Mouse (Mus musculus) left cerebral cortex, postnatal 25 days (tissue): ENCODE measurements around the gene Olfr553. TPM values are rescaled to one million over a fixed set of nuclear protein-coding genes. Genes with fewer than 3 reads are reported as not detected.
"Not testable (repeated sequence)": the region's sequence is repeated elsewhere in the genome, so short reads cannot be mapped to it uniquely, and the experiment has no call there.

Source experiments
- DNase-seq, 2 experiments: peaks; one replicate each; pipeline ENCODE4 v3.0.0; 2022; ENCODE audit warnings: low spot score in 2 of 2, mixed read lengths in 1 of 2
- intact Hi-C: fragments of 180-260 bp; cut with DNase I; formaldehyde crosslinking; loops from one replicate; pipeline ENCODE4 v1.15.1; 2025
- total RNA-seq, 2 experiments: library from RNA; stranded (reverse); gene quantifications; 2 replicates each; pipeline ENCODE4 v1.2.3; 2021

Gene Olfr553
- not detected for total RNA-seq

DNA sequence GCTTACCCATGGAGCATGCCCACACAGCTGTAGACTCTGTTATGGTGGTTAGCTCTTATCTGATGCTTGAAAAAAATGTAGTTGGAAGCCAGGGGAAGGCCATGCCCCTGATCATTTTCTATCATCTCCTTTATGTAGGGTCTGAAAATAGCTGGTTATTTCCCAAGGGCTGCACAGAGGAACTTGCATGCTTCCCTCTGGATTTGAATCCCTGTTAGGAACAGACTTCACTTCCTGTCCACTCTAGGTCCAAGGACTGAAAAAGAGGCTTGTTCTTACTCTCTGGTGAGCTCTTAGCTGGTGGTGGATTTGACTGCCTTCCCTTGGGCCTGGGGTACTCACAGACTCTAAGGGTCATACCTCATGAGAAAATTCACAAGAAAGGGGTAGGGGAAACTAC, at the start of gene Olfr553:
Olfr553 (minus strand) TSS at position 101 of the 400 bp plus-strand sequence.
- DNase-seq = no peak
- intact Hi-C loops = no loop called here

DNA sequence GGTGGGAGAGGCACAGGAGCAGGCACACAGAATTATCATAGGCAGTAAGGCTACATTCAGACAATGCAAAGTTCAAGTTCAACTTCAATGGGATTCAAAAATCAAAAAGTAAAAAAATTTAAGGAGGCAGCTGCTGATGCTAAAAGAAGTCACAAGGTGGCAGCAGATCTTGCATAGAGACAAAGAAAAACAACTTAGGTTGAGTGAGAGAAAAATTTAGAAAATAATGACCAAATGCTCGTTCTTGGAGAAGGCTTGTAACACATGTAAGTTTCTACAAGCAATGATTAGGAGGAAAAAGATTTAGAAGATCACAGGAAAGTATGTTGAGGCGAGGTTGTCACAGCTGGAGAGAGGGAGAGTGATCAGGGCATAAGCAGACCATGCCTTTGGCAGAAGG, 47.4 kb upstream of the Olfr553 start:
- peak in 1 of 2 experiments; percentile 31 for DNase-seq
- intact Hi-C loops = loop anchor here (2.0 to 10.0 kb wide), 2 partner anchors 257 to 1209 kb away; no protein-coding TSS in a partner anchor

DNA sequence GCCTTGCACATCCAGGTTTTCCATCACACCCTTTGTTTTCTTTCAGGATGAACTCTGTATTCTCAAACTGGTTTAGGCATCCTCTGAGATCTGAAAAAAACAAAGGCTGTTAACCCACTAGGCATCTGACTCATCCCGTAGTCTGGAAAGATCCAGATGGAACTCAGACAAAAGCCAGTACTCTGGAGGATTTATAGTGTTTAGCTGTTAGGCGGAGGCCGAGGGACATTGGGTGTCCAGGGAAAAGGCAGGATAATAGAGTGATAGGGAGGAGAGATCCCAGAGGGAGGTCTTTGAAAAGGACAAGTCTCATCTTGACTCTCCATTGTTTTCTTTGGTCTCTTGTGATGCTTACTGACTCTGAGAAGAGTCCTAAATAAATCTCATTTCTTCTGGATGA, 46.6 kb upstream of the Olfr553 start, which contains the start of gene Olfr556:
Olfr556 (plus strand) TSS at position 301 of the 400 bp plus-strand sequence.
- no peak for DNase-seq

DNA sequence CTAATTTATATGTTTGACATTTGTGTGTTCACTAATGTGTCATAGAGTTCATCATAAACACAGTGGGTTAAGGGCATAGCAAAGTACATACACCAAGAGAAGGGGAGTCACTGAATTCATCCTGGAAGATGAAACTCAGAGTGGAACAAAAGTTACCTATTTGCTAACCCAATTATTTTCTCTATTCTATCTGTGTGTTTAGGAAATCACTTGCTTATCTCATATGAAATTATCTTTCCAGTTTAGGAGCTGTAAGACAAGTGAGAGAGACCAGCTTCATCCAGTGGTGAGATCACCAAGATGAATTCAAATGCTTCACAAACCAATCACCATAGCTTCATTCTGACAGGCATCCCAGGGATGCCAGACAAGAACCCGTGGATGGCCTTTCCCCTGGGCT, 40.5 kb upstream of the Olfr553 start, which contains the start of gene Olfr555:
Olfr555 (plus strand) TSS at position 301 of the 400 bp plus-strand sequence.
- intact Hi-C loops = no loop called here
- DNase-seq = no peak

More for the DNA sequence above, 46.6 kb upstream of the Olfr553 start, which contains the start of gene Olfr556:
- intact Hi-C loops = loop anchor here (2.0 to 10.0 kb wide), 2 partner anchors 258 to 1210 kb away; no protein-coding TSS in a partner anchor

DNA sequence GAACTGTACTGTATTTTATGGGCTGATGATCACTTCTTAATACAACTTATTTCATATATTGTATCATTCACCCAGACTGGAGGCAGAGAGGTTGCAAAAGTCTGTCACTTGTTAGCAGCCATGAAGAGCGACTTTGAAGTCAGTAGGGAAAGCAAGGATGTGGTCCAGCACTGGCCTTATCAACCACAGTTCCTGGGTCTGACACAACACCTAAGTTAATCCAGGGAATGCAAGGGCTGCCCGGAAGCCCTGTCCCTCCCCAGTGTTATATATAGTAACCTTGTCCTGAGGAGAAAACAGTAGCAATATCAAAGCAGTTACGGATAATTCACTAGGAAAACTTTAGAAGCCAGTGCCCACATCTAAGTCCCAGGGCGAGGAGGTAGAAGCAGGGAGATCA, 26.9 kb upstream of the Olfr553 start:
- intact Hi-C loops, DNase-seq: not testable (repeated sequence)

DNA sequence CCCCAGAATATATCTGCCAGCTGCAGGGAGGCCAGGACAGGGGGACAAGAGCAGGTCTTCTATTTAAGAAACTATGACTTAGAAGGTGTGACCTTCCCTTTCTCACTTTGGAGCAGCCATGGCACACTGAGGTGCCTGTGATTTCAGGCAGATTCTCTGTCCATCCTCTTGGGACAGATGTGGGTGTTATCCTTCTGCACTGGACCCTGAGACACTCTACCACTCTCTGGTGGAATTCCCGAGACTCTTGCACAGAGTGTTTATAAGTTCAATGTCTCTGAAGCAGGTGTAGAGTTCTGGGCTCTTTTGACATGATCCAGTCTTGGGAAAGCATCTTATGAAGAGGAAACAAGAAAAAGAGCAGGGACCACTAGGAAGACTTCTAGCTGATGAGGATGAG, 20.1 kb upstream of the Olfr553 start, which contains the start of gene Olfr554:
Olfr554 (plus strand) TSS at position 301 of the 400 bp plus-strand sequence.
- no peak for DNase-seq
- intact Hi-C loops = no loop called here

DNA sequence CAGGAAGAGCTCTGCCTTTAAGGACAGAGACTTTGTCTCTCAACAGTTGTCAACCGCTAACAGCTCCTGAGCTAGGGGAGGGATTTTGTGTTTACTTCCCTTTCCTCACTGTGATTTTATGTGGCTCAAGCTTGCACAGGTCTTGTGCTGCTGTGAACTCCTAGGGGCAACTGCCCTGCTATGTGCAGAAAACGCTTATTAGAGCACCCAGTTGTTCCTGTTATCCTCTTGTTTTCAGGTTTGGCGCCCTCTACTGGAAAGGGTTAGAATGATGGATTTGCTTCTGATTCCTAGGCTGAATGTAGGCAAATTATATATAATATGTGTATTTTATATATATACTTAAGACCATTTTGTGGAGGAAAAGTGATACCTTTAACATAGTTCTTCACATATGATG, 18.6 kb upstream of the Olfr553 start:
- DNase-seq = peak; percentile 20 to 21
- intact Hi-C loops = loop anchor here (1.0 kb wide), 1 partner anchor 123 kb away; no protein-coding TSS in a partner anchor

DNA sequence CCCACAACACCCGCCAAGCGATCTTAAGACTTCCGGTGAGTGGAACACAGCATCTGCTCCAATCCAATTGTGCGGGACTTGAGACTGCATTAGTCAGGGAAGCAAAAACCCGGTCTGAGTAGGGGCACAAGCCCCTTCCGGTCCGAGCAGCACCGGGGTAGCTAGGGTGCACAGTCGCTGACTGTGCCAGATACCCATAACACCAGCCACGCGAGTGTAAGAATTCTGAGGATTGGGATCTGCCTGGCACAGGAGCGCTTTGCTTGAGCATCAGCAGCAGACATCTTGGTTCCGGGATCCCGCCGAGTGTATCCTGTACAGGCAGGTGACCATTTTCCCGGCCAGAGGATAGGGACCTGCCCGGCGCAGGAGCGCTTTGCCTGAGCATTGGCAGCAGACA, 2.4 kb upstream of the Olfr553 start:
- intact Hi-C loops = not testable (repeated sequence)

DNA sequence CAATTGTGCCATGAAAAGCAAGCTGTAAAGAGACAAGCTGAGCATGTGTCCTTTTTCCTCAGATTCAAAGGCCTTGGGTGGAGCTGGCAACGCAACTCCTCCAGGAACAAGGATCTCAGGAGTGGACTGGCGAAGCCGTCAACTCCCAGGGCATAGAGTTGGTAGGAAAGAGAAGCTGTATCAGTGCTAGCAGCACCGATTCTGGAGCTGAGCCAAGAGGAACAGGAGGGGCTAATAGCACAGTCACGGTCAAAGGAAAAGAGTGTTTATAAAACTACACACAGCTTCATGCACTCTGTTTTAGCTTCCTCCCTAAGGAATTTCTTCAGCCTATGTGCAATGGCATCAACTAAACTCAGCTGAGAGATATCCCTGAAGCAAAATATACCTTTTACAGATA, 1.6 kb upstream of the Olfr553 start:
- intact Hi-C loops = no loop called here
- no peak for DNase-seq

More for the DNA sequence above, 2.4 kb upstream of the Olfr553 start:
- DNase-seq = not testable (repeated sequence)

DNA sequence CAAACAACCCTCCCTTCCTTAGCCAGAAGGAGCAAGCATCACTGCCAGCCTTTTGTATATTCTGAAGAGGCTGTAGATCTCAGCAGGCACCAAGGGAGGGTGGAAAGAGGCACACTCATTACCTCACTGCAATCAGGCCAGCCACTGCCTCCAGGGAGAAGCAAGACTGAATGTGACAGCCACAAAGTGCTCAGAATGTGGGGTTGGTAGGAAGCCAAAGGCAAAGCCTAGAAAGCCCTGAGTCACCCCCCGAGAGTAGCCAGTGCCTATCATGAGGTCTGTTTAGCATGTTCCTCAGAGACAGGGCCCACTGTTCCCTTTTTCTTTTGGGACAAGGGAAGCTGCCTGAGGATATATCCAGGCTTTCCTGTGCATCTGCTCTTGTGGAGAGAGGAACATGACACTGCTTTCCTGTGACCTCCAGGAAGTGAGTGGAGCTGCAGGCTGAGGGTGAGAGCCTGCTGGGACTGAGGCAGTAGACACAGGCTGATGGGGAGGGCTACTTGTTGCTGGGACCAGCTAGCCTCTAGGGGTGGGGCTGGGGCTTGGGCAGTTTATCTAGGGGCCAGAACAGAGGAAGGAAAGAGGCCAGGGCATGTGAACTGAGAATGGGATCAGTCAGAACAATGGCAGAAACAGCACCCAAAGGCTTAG, 20.5 kb downstream of the Olfr553 start, which contains the start of gene Olfr552:
Olfr552 (plus strand) TSS at position 393 of the 654 bp plus-strand sequence.
- intact Hi-C loops = no loop called here
- no peak for DNase-seq

DNA sequence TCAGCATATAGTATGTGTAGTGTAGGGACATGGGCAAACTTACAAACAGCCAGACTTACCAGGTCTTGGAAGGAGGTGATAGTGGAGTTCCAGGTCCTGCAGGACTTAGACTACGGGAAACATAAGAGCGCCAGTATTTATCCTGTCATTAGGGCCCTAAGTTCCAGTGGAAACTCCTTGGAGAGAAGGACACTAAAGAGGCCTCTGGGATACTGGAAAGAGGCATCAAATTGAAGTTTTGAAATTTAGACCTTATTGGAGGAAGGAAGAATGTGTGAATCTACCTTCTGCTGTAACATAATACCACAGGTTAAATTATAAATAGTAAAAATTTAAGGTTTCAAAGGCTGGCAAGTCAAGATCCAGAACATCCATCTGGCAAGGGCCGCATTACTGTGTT, 26.2 kb downstream of the Olfr553 start, which contains the start of gene Olfr551:
Olfr551 (minus strand) TSS at position 101 of the 400 bp plus-strand sequence.
- intact Hi-C loops = no loop called here
- no peak for DNase-seq

DNA sequence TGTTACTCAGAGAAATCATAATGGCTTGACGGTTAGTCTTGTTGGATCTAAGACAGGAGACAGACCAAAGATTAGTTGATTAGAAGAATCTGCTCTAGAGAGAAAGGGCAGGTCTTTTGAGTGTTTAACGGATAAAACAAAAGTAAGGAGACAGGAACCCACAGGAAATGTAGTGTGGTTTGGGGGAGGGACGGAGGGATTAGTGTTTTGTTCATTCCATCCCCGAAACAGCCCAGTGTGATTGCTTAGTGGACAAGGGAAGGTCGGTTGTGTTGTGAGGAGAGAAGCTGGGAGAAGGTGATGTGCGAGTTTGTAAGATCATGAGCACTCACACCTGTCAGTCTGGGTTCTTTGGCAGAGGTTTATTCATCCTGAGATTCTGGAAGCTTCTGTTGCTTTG, 42.0 kb downstream of the Olfr553 start:
- no peak for DNase-seq
- intact Hi-C loops = no loop called here

DNA sequence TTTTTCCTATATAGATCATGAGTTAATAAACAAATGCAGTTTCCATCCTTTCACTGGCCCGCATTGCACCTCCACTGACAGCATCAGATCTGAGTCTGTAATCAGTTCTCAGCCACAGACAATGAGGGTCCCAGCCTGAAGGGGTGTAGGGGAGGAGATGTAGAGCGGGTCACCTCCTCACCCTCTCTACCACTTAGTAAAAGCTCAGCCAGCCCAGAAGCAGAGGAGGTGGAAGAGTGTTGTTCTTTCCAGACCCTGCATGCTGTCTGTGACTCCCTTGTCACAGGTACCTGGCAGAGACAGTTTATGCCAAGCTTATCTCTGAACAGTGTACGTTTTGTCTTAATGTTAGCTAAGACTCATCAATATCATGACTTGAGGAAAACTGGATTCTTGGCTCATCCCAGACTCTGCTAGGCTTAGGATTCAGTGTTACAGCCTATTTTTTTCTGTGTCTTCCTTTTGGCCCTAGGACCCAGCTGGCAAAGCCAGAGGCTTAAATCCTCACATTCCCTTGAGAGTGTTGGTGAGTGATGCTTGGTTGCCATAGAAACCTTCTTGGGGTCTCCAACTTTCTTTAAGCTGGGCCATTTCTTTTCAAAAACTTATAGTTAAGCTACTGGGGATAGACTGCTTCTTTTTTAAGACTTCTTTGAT, 44.7 kb downstream of the Olfr553 start:
- DNase-seq = no peak
- intact Hi-C loops = no loop called here

DNA sequence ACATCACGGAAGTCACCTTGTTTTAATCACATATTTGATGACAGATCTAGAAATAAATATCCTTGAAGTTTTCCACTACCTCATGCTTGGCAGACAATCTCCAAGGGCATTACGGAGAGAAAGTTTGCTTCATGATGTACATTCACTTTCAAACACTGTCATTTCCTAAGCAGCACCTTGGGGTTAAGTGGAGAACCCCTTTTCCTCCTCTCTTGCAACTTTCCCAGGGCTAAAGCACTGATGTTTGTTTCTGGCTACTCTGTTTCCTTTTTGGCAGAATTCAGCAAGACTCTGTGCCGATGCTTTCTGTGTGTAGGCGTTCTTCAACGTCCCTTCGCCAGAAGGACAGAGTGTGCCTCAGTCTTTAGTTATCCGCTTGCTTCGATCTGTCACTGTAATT, 46.9 kb downstream of the Olfr553 start, which contains the start of gene Olfr550:
Olfr550 (plus strand) TSS at position 301 of the 400 bp plus-strand sequence.
- intact Hi-C loops = no loop called here
- peak in 1 of 2 experiments; percentile 12 for DNase-seq

DNA sequence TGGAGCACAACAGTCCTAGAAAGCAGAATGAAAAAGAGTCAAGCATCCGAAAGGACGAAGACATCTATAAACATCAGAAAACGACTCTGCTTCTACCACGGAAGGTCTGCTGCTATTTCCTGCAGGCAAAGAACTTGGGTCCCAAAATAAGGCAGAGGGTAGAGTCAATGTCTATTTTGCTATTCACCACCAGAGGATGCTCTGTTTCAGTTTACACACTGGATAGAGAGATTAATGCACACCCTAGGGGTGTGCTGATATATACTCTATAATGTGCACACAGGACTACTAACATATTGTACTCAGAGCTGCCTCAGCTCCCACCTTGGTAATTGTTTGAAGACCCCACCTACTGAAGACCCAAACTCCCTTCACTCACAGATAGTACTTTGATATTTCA, 51.8 kb downstream of the Olfr553 start:
- intact Hi-C loops = no loop called here
- no peak for DNase-seq

DNA sequence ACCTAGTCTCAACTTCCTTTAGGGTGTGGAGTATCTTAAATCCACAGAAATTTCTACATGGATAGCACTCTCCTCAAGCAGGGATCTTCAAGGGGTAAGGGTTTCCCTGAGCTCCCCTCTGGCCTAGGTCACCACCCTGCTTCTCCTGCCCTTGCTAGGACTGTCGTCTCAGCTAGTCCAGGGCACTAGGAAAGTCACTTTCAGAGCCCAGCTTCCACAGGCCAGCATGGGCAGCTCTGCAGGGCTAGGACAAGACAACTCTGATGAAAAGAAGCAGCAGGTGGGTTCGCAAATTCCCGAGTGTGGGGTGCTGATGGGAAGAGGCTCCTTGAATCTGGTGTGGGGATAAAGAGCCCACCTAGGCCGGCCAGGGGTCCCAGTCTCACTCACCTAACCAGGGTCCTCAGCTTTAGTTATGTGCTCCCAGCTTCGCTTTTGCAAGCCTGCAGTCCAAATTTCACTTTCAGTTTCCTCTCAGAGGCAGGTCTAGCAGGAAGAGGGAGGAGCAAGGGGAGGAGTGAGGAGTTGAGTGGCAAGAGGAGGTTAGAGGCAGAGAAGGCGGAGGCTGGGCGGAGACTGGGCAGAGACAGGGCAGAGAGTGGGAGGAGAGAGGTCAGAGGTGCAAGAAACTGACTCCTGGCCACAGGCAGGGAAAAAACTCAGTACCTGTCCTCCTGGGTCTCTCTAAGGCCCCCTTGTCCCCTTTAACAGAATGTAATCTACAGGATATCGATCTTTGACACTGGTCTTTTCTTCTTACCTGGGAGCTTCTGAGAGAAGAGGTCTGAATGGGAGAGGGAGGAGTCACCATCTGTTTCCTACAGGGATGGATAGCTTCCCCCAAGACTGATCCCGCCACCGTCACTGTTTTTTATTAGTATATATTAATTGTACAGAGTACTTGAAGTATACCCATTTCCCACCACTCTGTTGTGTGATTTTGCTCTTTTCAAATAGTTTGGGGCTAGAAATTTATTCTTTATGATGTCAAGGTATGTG, 52.7 kb downstream of the Olfr553 start, which contains the start of gene Trim21:
Trim21 (minus strand) TSS at position 488 of the 999 bp plus-strand sequence.
- peak; percentile 20 to 59 for DNase-seq
- intact Hi-C loops = no loop called here
